Mouse (Mus musculus) thymus, postnatal 14 days (tissue): ENCODE measurements around the gene Orc5.

ENCODE experiments used
- DNase-seq: peaks from one replicate; pipeline ENCODE4 v3.0.0; 2021

Gene Orc5

GRCm38 (mm10) chr5:22550033-22550551 is at the start of gene Orc5:
Gene Orc5, minus strand, starts transcription at chr5:22550429.
- peak; percentile 95 for DNase-seq

- no peak for DNase-seq
Measured at GRCm38 (mm10) chr5:22596981-22597380, 46.8 kb upstream of the Orc5 start.

- DNase-seq, result no peak
Measured at GRCm38 (mm10) chr5:22589370-22589966, 39.2 kb upstream of the Orc5 start.

- DNase-seq, result no peak
Measured at GRCm38 (mm10) chr5:22587492-22587891, 37.3 kb upstream of the Orc5 start.

DNA sequence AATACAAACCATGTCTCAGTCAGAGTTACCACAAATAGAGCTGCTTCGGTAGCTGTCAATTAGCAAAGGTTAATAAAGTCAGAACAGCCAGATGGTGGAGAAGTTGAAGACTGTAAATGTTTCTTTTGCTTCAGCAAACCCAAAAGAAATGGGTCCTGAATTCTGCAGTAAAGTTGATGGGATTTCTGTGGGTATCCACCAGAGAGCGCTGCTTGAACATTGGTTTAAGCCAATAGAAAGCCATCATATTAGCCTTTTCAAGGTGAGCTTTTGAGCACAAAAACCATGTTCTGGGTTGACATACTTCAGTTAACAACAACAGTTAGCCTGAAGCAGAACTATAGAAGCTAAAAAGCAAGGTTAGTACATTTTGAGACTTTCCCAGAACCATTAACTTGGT is 34.3 kb upstream of the Orc5 start:
- DNase-seq, result no peak

DNA sequence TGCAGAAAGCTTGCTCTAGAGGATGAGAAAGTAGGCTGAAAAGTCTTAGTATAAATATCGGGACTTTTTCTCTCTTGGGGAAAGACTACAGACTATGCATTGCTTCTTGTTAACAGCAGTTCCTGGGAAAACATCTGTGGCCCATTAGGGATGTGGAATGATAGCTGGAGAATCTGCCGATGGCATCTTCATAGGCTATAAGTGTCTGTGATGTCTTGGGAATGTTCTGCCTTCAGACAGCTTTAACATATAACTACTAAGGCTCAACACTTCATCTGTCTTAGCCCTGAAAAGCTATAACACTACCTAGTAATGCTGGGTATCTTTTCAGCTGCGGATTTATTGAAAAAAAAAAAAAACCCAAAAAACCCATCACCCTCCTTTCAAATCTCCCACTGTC is 27.8 kb upstream of the Orc5 start:
- no peak for DNase-seq

GRCm38 (mm10) chr5:22574751-22575150 is 24.5 kb upstream of the Orc5 start:
- no peak for DNase-seq

DNA sequence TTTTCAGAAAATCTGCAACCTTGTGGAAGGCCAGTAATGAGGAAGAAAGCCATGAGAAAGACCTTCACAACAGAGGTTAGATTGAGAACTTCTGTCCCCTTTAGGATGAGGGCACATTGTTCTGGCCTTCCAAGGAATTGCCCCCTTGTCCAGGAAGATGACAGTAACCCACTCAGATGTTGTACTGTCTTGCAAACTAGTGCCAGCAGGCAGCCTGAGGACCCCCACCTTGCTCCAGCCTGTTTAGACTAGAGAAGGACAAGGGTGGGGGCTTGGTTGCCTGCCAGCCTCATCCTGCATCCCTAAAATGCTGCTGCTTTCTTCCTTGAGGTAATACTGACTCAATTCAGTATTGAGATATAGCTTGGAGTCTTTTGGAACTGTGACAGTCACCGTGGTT is 23.9 kb upstream of the Orc5 start:
- no peak for DNase-seq

- DNase-seq, result no peak
Measured at GRCm38 (mm10) chr5:22573696-22574095, 23.5 kb upstream of the Orc5 start.

GRCm38 (mm10) chr5:22572881-22573280 is 22.7 kb upstream of the Orc5 start:
- no peak for DNase-seq

DNA sequence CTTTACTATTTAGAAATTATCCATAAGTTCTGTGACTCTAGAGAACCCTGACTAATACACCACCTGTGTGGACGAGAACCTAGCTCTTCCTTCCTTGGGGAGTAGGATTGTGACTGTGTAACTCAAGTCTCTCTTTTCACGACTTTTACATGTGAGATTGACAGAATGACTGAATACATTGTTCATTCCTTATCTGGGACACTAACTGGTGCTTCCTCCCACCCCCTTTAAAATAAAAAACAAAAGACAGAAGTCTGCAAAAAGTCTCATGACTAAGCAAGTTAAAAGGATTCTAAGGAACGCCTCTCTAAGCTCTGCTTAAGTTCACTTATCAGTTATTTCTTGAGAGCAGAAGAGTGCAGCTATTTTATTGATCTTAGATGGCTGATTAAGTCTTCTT is 22.2 kb upstream of the Orc5 start:
- no peak for DNase-seq

DNA sequence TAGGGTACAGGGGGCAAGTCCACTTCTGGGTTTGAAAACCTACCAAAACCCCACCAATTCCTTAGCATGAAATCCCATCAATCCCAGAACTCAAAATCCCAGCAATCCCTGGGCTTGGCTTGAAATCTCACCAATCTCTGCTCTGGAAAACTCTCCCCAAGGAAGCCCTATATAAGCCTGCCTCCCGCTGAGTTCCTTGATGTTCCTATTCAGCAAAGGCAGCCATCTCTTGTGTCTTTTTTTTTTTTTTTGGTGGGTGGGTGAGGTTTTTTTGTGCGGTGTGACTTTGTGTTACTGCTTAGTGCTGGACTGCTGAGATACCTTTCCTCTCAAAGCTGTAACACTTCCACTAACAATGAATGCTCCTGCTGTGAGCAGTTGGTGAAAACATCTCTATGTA is 15.5 kb upstream of the Orc5 start:
- DNase-seq, result no peak

DNA sequence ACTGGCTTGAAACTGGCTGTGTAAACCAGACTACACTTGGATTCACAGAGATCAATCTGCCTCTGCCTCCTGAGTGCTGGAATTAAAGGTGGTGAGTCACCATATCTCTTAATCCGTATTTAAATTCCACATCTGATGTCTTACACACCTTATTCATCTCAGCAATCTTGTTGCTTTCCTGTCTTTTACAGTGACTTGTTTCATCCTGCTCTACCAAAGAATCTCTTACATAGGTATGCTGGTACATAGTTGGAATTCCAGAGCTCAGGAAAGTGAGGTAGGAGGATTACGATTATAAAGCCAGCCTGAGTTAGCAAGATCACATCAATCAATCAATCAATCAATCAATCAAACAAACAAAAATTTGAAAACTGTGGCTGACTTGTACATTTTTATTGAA is 9.6 kb upstream of the Orc5 start:
- DNase-seq, result no peak

DNA sequence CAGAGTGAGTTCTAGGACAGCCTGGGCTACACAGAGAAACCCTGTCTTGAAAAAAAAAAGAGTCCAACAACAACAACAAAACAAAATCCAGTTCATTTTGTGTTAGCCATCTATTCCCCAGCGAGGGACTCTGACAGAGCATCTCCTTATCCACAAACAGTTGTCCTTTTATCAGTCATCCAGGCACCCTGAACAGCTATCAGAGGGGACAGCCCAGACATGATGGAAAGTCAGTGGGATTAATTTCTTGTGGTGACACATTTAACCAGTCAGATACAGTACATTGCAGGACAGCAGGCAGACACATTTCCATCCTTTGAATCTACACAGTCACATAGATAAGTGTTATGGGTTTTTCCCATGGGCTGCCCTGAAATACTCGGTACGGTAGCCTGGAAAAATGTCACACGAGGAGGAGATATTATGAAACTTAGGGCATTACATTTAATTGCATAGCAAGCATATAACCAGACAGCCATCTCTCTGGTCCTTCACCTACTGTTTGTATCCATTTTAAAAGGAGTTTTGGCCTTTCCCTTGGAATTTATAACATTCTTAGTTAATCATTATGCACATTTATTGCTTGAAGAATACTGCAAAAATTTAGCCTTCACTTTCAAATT is 7.4 kb upstream of the Orc5 start:
- no peak for DNase-seq

GRCm38 (mm10) chr5:22556713-22557112 is 6.5 kb upstream of the Orc5 start:
- no peak for DNase-seq

DNA sequence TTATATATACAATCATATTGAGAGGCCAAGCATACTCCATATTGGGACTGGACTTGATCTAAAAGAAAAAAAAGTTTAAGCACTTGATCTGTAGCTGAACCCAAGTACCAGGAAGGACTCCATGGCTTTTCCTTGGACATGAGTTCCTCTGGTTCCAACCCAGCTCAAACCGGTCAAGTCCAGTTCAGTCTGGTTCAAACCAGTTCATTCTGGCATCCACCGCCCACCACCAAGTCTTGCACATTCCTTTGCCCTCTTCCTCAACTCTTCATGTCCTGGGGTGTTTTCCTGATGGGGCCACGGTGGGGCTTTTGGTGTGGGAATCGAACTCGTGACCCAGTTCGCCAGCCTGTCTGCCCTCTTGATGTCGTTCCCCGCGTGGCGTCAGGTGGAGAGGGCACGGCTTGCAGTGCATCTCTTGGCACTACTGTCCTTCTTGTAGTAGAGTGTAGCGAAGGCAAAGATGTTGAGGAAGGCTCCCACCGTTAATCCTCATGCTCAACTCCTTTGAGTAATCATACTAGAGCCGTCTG is 2.1 kb upstream of the Orc5 start:
- no peak for DNase-seq

DNA sequence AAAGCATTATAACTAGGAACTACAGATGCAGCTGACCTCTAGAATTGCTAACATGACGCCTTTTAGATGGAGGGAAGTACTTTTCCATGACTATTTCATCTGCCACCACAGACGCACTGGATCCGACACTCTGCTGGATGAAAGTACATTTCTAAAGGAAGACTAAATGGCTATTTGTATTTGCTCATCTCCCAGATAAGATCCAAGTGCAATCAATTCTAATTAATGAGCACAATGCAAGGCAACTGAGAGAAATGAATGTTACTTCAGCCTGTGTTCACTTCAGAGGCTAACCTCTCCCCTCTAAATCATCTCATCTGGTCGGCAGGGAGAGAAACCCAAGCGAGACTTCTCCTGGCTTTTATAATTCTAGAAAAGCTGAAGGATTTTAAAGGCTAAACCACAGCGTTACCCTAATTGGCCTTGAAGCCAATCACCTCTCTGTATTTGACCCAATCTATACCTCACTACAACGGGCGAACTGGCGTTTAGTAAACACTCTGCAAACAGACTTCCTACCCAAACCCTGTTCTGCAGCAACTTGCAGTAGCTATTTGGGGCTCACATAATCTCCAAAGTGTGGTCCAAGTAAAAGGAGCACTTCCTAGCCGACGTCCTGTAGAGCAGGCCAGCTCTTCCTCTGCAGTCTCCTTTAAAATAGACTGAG is 730 bp downstream of the Orc5 start:
- no peak for DNase-seq

- no peak for DNase-seq
Measured at GRCm38 (mm10) chr5:22548556-22549161, 1.6 kb downstream of the Orc5 start.

GRCm38 (mm10) chr5:22546536-22546935 is 3.7 kb downstream of the Orc5 start:
- no peak for DNase-seq

DNA sequence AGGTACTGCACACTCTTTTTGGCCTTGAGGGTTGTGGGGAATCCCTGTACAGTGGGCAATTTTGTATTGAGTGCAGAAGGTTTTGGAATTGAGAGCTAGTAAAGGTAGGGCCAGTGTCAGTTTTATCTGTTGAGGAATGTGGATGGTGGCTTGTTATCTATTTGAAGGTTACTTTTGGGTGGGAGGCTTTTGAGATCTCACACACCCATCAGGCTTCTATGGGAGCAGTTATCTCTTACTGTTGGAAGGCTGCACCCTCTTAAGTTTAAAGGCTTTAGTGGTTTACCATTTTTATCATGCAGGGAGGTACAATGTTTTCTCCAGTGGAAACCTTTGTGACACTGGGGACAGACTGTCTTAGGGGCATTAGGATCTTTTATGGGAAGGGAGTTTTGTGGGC is 4.9 kb downstream of the Orc5 start:
- no peak for DNase-seq

DNA sequence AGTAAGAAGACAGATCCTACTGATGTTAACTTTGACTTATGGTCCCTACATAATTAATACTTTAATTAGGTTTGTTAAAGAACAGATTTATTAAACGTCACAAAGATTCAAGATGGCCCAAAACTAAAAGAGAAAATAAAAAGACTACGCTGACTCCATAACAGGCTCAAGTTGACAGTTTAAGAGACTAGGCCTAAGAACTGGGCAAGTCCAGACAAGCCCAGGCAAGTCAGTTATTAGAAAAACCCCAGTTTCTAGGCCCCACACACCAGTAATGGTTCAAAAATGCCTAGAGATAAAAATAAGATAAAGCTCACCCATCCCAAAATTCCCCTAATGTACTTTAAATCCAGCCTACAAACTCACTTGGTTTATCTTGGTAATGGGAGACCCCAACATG is 7.6 kb downstream of the Orc5 start:
- DNase-seq, result no peak

GRCm38 (mm10) chr5:22538996-22539600 is 11.1 kb downstream of the Orc5 start:
- DNase-seq, result no peak

GRCm38 (mm10) chr5:22536695-22537094 is 13.5 kb downstream of the Orc5 start:
- DNase-seq, result no peak
